Mouse (Mus musculus): Measurements from ENCODE around the gene Rasgrp2. TPM values are rescaled to one million over a fixed set of nuclear protein-coding genes. Genes with fewer than 3 reads are reported as not detected.

Rasgrp2 gene
- total RNA-seq, 2 experiments from 2014 or later: 31.9 to 90.1 TPM

- ATAC-seq (replicated peaks; ENCODE audit: low FRiP score, poor library complexity, severe bottlenecking): peak; percentile 62; the same call in 1 of the 2 replicates
Observed at GRCm38 (mm10) chr19:6401131-6401815, 2.1 kb downstream of the Rasgrp2 start.

DNA sequence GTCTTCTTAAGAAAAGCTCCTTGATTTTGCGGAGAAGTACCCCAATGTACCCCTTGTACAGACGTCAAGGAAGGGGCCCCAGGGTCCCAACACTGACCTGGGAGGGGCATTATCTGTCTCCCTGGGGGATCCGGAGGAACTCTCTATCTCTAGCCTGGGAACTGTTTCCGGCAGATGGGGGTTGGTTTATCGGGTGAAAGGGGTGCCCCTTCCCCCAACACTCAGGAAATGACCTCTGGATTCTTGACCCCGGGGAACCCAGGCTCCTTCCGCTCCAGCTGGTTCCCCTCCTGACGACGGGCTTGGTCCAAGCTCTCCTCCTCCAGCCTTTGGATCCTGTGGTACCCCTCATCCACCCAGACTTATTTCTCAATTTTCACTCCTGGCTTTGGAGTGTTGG, 2.8 kb downstream of the Rasgrp2 start:
- ATAC-seq (replicated peaks; ENCODE audit: low FRiP score, poor library complexity, severe bottlenecking): no peak

GRCm38 (mm10) chr19:6403869-6404268, 4.7 kb downstream of the Rasgrp2 start:
- no peak for ATAC-seq (replicated peaks; ENCODE audit: low FRiP score, poor library complexity, severe bottlenecking)

- ATAC-seq (replicated peaks; ENCODE audit: low FRiP score, poor library complexity, severe bottlenecking): no peak
Observed at GRCm38 (mm10) chr19:6405433-6405832, 6.3 kb downstream of the Rasgrp2 start.

GRCm38 (mm10) chr19:6407109-6407508, 8.0 kb downstream of the Rasgrp2 start:
- no peak for ATAC-seq (replicated peaks; ENCODE audit: low FRiP score, poor library complexity, severe bottlenecking)

- ATAC-seq (replicated peaks; ENCODE audit: low FRiP score, poor library complexity, severe bottlenecking): no peak
Observed at GRCm38 (mm10) chr19:6407816-6408510, 8.8 kb downstream of the Rasgrp2 start.

DNA sequence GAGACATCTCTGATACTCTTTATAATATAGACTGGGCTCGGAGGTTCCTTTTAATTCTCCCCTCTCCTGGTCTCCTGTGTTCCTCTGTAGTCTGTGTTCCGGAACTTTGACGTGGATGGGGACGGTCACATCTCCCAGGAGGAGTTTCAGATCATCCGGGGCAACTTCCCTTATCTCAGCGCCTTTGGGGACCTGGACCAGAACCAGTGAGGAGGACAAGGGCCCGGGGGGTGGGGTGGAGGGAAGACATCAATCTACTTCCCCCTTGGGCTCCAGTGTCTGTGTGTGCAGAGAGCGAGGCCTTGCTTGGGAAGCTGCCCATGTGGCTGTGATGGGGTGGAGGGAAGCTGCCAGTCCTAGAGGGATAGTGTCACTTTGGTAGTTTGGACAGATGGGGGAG, 9.6 kb downstream of the Rasgrp2 start:
- ATAC-seq (replicated peaks; ENCODE audit: low FRiP score, poor library complexity, severe bottlenecking): no peak

DNA sequence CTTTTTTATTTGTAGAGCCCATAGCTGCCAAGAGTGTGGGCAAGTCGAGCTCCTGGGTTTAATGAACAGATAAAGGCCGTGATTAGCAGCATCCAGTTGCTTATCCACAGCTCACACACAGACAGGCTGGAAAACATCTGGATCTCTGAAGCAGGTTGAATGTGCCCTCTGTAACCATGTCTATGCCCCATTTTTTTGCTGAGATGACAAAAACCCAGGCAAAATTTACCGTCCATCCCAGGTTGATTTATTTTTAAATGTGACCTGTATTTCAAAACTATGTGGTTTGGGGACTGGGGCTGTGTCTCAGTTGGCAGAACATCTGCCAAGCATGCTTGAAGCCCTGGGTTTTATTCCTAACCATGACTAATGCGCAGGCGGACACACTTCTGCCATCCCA, 10.0 kb downstream of the Rasgrp2 start:
- ATAC-seq (replicated peaks; ENCODE audit: low FRiP score, poor library complexity, severe bottlenecking): no peak

GRCm38 (mm10) chr19:6409936-6410335, 10.8 kb downstream of the Rasgrp2 start:
- ATAC-seq (replicated peaks; ENCODE audit: low FRiP score, poor library complexity, severe bottlenecking): no peak

DNA sequence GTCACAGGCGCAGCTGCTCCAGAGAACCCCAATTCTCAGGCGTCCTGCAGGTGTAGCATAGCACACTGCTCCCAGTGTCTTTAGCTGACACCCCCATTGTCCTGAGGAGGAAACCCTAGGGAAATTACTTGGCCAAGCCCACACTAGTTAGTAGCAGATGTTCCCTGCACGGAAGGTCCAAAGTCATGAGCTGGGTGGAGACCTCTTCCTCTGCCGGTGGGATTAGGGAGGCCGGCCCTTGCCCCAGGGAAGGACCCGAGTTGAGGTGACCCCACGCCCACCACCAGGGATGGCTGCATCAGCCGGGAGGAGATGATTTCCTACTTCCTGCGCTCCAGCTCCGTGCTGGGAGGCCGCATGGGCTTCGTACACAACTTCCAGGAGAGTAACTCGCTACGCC, 13.7 kb downstream of the Rasgrp2 start:
- no peak for ATAC-seq (replicated peaks; ENCODE audit: low FRiP score, poor library complexity, severe bottlenecking)

- no peak for ATAC-seq (replicated peaks; ENCODE audit: low FRiP score, poor library complexity, severe bottlenecking)
Observed at GRCm38 (mm10) chr19:6415454-6415853, 16.3 kb downstream of the Rasgrp2 start.

- ATAC-seq (replicated peaks; ENCODE audit: low FRiP score, poor library complexity, severe bottlenecking): no peak
Observed at GRCm38 (mm10) chr19:6416124-6416770, 17.1 kb downstream of the Rasgrp2 start.

DNA sequence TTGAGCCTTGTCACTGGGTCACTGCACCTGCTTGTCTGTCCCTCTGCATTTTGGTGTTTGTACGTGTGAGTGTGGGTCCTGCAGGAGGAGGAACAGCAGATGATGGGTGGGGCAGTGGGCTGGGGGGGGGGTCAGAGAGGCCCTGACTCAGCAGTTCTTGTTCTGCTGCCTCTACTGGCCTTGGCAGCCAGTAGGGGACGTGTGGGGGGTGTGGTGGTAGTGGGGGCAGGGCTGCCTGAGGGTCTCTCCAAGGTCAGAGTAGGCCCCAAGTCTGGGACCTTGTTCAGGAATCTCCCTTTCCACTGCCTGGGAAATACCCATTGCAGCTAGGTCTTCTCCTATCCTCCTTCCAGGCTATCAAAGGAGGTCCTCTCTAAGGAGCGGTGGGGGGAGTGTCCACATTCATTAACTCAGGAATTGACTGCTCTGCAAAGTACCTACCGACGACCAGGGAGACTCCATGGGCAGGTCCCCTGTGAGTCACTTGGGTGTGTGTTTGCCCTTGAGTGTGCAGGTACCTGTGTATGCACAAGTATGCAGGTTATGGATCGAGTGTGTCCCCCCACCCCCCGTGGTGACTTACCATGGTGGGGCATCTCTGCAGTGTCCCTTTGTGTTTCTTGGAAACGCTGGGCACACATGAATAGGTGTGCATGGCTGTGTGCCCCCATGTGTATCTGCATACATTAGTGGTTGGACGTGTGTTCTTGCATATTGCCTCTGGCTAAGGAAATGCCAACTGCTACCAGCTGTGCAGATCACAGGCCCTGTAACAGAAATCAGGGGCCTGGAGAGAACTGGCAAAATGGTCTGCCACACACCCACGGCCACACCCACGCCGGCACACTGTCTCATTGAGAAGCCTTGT, 18.0 kb downstream of the Rasgrp2 start:
- ATAC-seq (replicated peaks; ENCODE audit: low FRiP score, poor library complexity, severe bottlenecking): no peak

DNA sequence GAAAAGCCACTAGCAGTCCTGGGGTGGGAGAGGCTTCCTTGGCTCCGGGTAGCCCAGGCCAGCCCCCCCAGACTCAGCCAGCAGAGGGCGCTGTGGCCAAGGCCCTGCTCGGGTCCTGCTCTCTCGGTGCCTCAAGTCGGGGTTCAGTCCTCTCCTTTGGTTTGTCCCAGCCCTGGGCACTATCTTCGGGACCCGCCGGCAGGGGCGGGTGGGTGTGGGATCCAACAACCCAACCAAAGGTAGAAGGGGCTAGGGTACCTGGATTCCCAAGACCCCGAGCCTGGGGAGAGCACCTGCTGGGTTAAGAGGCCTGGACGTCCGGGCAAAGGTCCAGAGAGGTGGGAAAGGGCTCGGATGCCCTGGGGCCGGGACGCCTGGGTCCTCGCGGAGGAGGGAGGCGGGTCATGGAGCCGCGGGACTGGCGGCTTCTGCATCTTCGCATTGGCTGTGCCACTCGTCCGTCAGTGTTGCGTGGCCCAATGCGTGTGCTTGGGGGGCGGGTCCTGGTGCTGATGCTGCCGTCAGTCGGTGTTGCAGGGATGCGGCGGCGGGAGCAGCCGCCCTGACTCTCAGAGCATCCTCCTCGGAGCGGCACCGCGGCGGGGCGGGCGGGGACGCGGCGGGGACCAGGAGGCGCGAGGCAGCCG, 19.2 kb downstream of the Rasgrp2 start, which contains the start of gene Nrxn2:
Nrxn2 (plus strand) TSS at position 499 of the 647 bp plus-strand sequence.
- ATAC-seq (replicated peaks; ENCODE audit: low FRiP score, poor library complexity, severe bottlenecking): peak; percentile 58

DNA sequence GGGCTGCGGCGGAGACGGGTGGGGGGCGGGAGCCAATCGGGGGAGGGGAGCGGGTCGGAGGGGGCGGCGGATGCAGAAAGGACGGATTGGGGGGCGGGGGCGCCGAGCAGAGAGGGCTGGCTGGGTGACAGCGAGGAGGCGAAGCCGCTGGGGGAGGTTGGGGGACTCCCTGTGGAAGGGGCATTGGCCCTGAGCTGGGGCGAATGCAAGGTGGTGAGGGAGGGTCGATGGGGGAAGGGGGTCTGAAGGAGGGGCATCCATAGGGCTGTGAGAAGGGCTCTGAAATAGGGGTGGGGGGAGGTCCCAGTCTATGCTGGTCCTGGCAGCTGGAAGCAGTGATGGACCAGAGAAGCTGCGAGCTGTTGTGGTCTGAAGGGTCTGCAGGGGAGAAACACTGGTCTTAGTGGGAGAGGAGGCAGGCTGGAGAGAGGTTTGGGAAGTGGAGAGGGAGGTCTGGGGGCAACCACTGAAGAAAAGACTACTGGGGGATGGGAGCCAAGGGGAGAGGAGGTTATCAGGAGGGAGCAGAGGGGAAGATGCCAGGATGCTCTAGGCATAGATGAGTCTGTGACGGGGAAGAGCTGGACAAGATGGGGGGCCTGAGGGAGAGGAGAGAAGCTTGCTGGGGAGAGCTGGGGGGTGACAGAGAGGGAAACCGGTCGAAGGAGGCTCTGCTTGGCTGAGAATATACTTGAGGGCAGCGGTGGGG, 20.0 kb downstream of the Rasgrp2 start:
- ATAC-seq (replicated peaks; ENCODE audit: low FRiP score, poor library complexity, severe bottlenecking): no peak

GRCm38 (mm10) chr19:6419805-6420310, 20.7 kb downstream of the Rasgrp2 start:
- no peak for ATAC-seq (replicated peaks; ENCODE audit: low FRiP score, poor library complexity, severe bottlenecking)

GRCm38 (mm10) chr19:6420481-6421210, 21.5 kb downstream of the Rasgrp2 start:
- ATAC-seq (replicated peaks; ENCODE audit: low FRiP score, poor library complexity, severe bottlenecking): no peak

GRCm38 (mm10) chr19:6421211-6421590, 22.1 kb downstream of the Rasgrp2 start:
- no peak for ATAC-seq (replicated peaks; ENCODE audit: low FRiP score, poor library complexity, severe bottlenecking)
